Mouse (Mus musculus) testis, postnatal 14 days (tissue): ENCODE measurements around the gene Rasa3.

Experiments
- DNase-seq: peaks from one replicate; pipeline ENCODE4 v3.0.0; 2021; ENCODE audit warnings: low spot score

The Rasa3 gene

DNA sequence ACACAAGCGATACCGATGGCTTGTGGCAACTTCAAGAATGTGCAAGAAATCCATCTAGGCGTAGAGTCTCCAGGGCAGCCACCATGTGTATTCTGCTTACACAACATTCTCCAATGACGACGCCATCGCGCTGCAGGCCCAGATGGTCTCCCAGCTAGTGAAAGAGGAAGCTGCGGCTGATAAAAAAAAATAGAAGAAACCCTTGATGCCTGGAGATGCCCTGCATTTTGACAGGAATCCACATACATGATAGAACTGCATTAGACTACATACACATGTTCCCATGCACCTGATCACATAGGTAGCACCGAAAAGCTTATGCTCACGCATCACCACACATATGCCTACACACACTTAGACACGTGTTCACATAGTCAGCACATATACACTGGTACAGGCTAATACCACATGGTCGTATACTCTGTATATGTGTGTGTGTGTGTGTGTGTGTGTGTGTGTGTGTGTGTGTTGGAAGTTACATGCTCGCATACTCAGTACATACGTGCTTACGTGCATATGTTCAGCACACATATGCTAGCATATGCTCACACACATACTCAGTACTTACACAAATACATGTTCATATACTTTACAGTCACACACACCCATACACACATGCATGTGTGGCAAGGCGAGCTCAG lies 8.4 kb upstream of the Rasa3 start:
- DNase-seq: no peak

DNA sequence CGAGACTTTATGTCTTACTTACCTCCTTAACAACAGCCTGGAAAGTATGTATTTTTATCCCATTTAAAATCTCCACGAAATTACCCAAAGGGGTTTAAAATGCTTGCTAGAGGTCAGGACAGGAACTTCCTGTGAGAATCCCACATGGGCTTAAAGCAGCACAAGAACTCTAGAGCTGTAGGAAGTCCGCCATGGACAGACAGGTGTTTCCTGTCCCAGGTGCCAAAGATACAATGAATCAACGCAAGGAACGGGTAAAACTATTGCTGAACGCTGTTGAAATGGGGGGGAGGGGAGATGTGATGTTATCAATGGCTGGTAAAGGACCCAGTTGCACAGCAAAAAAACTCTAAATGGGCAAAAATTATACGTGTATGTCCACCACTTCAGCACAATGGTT lies 6.7 kb upstream of the Rasa3 start:
- peak; percentile 48 for DNase-seq

DNA sequence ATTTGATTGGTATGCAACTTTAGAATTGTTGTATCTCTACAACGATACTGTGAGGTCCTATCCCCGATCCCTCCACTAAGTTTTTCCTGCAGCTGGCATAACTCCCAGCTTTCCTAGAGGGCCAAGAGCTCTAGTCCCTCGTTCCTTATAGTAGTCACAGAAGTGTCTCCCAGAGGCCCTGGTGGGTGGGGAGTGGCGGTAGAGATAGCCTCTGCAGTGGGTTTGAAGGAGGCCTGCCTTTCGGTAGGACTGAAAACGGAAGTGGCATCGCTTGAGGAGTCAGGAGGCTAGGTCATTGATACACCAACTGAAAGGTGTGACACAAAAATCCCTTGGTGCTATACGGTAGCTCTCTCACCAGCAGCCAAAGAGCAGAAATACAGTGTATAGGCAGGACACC lies 779 bp upstream of the Rasa3 start:
- DNase-seq: no peak

DNA sequence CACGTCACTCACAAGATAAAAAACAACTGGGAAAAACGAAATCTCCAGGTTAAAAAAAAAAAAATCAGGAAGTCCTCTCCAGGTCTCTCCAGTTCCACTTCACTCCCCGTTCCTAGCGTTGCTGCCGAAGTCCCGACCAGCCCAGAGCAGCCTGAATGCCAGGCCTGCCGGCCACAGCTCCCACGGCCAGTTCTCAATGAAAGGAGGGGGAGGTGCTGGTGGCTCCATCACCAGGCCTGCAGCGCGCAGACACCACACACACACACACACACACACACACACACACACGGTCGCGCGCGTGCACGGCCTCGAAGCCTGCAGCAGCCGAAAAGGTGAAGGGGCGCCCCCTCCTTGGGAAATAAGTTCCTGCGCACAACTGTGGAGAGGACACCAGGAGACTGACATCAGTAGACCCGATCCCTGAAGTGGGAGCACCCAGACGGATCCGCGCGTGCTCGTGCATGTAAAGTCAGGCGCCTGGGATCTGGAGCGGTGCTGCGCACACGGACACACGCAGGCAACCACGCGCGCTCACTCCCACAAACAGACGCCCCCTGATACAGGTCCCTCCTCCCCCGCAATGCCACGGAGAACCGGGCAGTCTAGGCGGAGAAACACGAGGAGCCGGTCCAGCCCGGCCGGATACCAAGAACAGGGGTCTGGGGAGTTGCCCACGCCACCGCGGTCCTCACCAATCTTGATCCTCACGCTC lies 546 bp downstream of the Rasa3 start:
- DNase-seq: peak; percentile 33

GRCm38 (mm10) chr8:13676302-13676700 lies 1.1 kb downstream of the Rasa3 start:
- no peak for DNase-seq

- DNase-seq: no peak
Measured at GRCm38 (mm10) chr8:13675524-13675923, 1.9 kb downstream of the Rasa3 start.

- no peak for DNase-seq
Measured at GRCm38 (mm10) chr8:13675121-13675520, 2.3 kb downstream of the Rasa3 start.

GRCm38 (mm10) chr8:13674294-13675010 lies 3.0 kb downstream of the Rasa3 start:
- DNase-seq: no peak

DNA sequence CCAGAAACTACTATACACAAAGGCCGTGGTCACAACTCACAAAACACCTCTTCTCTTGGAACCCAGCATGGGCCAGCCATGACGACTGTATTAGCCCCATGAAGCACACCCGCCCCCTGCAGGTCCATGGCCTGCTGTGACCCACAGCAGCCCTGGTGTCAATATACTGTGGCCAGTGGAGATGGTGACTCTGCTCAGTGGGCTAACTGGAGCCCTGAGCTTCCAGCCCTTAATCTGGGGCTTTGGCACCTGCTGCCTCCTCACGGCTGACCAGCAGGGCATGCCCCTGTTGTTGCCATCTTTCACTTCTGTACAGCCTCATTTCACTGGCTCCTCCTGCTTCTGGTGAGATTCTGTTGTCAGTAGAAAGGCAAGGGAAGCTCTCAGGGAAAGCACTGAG lies 4.2 kb downstream of the Rasa3 start:
- DNase-seq: no peak

GRCm38 (mm10) chr8:13671246-13672003 lies 6.0 kb downstream of the Rasa3 start:
- DNase-seq: no peak

DNA sequence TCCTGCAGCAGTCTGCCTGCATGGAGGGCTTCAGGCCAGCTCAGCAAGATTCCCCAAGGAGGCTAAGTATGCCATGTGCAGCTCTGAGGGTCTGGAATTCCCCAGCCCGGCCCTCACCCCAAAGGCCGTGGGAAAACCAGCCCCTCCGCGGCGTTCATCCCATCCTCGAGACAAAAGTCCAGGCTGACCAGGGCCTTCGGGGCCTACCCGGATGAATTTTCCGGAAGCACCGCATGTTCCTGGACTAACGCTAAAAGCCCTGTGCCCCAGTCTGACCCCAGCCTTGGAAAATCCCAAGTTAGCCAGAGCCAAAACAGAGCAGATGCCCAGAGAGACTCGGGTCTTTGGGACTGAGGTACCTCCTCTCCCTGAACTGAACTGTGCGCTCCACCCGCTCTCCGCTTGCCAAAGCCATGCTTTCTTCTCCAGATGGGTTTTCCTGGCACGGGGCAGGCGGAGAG lies 7.4 kb downstream of the Rasa3 start:
- no peak for DNase-seq

DNA sequence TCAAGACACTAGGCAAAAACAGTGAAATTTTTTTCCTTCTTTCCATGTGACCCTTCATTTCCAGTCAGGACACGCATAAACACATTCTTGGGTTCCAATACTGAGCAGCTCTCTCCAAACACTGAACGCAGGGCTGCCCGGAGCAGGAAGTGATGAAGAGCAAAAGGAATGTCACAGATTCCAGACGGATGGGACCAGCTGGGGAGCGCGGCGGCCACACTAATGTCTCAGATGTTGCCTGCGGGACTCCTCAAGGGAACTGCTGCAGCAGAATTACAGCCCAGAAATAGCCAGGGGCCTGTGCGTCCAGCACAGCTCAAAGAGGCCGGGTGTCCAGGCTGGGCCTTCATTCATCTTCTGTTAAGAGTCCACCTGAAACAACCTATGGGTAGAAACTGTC lies 9.0 kb downstream of the Rasa3 start:
- DNase-seq: no peak

GRCm38 (mm10) chr8:13667917-13668316 lies 9.5 kb downstream of the Rasa3 start:
- no peak for DNase-seq

DNA sequence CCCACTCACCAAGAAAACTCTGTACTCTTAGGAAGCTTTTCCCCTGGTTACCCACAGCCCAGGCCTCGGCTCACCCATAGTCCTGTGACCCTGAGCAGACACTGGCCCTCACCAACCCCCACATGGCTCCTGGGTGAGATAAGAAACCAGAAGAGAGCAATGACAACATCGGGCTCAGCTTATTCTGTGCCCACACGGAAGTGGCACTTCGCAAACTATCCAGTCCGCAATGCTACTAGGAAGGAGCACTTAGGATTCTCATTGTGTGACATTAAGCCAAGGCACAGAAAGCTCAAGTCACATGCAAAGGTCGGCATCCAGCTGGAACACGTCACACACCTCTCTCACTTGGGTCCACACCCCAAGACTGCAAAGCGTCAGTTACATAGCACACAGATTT lies 11.5 kb downstream of the Rasa3 start:
- DNase-seq: no peak

- no peak for DNase-seq
Measured at GRCm38 (mm10) chr8:13665538-13665937, 11.9 kb downstream of the Rasa3 start.

GRCm38 (mm10) chr8:13664711-13665210 lies 12.6 kb downstream of the Rasa3 start:
- DNase-seq: no peak

DNA sequence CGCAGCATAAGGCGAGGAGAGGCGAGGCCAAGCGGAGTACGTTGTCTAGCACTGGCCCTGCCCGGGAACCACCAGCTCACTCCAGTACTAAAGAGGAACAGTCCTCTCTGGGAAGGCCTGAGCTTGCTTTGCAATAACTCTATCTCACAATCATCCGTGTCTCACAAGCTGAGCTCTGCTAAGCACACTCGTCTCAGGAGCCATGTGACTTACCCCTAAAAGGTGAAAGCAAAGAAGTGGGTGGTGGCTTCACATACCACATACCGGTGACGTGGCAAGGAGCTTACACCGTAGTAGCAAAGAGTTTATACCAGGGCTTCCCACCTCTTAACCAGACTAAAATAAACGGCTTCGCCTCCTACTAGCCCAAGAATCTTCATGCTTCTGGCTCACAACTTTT lies 17.1 kb downstream of the Rasa3 start:
- no peak for DNase-seq

- DNase-seq: no peak
Measured at GRCm38 (mm10) chr8:13657479-13657878, 19.9 kb downstream of the Rasa3 start.

- DNase-seq: no peak
Measured at GRCm38 (mm10) chr8:13655033-13655351, 22.4 kb downstream of the Rasa3 start.

GRCm38 (mm10) chr8:13654350-13655032 lies 22.9 kb downstream of the Rasa3 start:
- DNase-seq: no peak

DNA sequence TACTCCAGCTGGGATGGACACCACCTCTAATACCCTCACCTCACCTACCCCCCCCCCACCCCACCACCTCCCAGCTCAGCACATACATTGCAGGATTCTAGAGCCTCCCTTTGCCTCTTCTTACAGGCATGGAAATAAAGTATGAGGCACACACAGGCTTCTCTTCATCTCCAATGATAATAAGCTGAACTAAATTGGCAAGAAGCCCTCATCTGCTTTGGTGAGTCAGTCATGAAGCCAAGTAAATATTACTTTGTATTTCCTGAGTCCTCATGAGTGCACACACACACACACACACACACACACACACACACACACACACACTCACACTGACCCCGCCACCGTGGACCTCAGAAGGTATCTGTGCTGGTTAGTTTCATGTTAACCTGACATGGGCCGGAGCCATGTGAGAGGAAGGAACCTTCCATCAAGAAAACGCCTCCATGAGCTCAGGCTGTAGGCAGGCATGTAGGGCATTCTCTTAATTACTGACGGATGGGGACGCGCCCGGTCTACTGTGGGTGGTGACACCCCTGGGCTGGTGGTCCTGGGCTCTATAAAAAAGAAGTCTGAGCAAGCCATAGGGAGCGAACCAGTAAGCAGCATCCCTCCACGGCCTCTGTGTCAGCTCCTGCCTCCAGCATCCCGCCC lies 26.7 kb downstream of the Rasa3 start:
- no peak for DNase-seq
